Mouse (Mus musculus): ENCODE results near the gene Cxcl3. TPM values are rescaled to one million over a fixed set of nuclear protein-coding genes. Genes with fewer than 3 reads are reported as not detected.

Cxcl3 gene
- polyA plus RNA-seq, 2 experiments: 0.07 to 0.17 TPM

- ATAC-seq (ENCODE audit: insufficient read depth) (no peak), DNase-seq (ENCODE audit: low read depth in 3 of 3, low spot score in 3 of 3) (no peak)
- Histone ChIP-seq H3K36me3 (replicated peaks; ENCODE audit: control insufficient read depth, insufficient read depth, low read depth) (no peaks in the 10 kb centered on the region), H3K4me1 (replicated peaks; ENCODE audit: control insufficient read depth in 2 of 2, insufficient read depth in 2 of 2, low read length in 1 of 2) (no peaks in the 10 kb centered on the region), H3K9ac (replicated peaks) (no peak overlapping the region), H3K4me3 (ENCODE audit: insufficient read depth in 1 of 2, low read depth in 2 of 2, low read length in 2 of 2) (no peak overlapping the region), H3K27me3 (ENCODE audit: control insufficient read depth, insufficient read depth, low read length) (no peaks in the 10 kb centered on the region), H3K4me2 (ENCODE audit: low read depth) (no peak overlapping the region), H3K27ac (no peak overlapping the region), H3K9me3 (ENCODE audit: control insufficient read depth, low read length) (no peaks in the 10 kb centered on the region)
- WGBS (ENCODE audit: insufficient replicate concordance): 54% methylated on average over 5 of the region's 5 CpGs
- no peak for TF ChIP-seq EP300 (IDR thresholded peaks at IDR 0.05; ENCODE audit: low read depth)
- no peak for TF ChIP-seq CTCF (IDR thresholded peaks at IDR 0.05; ENCODE audit: low read depth)
Measured at GRCm38 (mm10) chr5:90838582-90838981, 52.7 kb downstream of the Cxcl3 start.

Small RNA genes within 50 kb of the gene (microRNA-seq; reads per million reads assigned to microRNA genes)
- not detected for gene Gm24322

Other genes with a start within 250 kb of the Cxcl3 start
- 0.79 and 0.85 TPM in 2 replicates for gene 5830473C10Rik, start 225.0 kb upstream of the Cxcl3 start, polyA plus RNA-seq (2012; rRNA removed)
- 0.53 and 0.72 TPM in 2 replicates for gene 5830473C10Rik, start 225.0 kb upstream of the Cxcl3 start, polyA plus RNA-seq (2014; fragmentation: Nextera tagmentation; extraction: Ambion mirVana)
- 1.4 and 2.4 TPM in 2 replicates for gene Rassf6, start 145.4 kb upstream of the Cxcl3 start, polyA plus RNA-seq (2012; rRNA removed)
- 3.6 and 3.7 TPM in 2 replicates for gene Rassf6, start 145.4 kb upstream of the Cxcl3 start, polyA plus RNA-seq (2014; fragmentation: Nextera tagmentation; extraction: Ambion mirVana)
- gene Cxcl5, start 26.7 kb upstream of the Cxcl3 start, polyA plus RNA-seq (2012; rRNA removed): 0.40 and 0.41 TPM in 2 replicates
- 0.69 and 0.85 TPM in 2 replicates for gene Cxcl5, start 26.7 kb upstream of the Cxcl3 start, polyA plus RNA-seq (2014; fragmentation: Nextera tagmentation; extraction: Ambion mirVana)
- gene Ppbp, start 17.6 kb upstream of the Cxcl3 start, polyA plus RNA-seq (2012; rRNA removed): 129 and 146 TPM in 2 replicates
- 176 and 219 TPM in 2 replicates for gene Ppbp, start 17.6 kb upstream of the Cxcl3 start, polyA plus RNA-seq (2014; fragmentation: Nextera tagmentation; extraction: Ambion mirVana)
- gene Pf4, start 13.7 kb upstream of the Cxcl3 start, polyA plus RNA-seq (2012; rRNA removed): 247 and 271 TPM in 2 replicates
- gene Pf4, start 13.7 kb upstream of the Cxcl3 start, polyA plus RNA-seq (2014; fragmentation: Nextera tagmentation; extraction: Ambion mirVana): 428 and 516 TPM in 2 replicates
- gene Cxcl15, start 8.4 kb downstream of the Cxcl3 start, polyA plus RNA-seq (2012; rRNA removed): 0.03 TPM in 1 of 2 replicates, not detected in the other
- not detected in 2 replicates for gene Cxcl15, start 8.4 kb downstream of the Cxcl3 start, polyA plus RNA-seq (2014; fragmentation: Nextera tagmentation; extraction: Ambion mirVana)
- gene Cxcl1, start 105.1 kb downstream of the Cxcl3 start, polyA plus RNA-seq (2012; rRNA removed): 1.5 and 2.5 TPM in 2 replicates
- 1.8 and 5.9 TPM in 2 replicates for gene Cxcl1, start 105.1 kb downstream of the Cxcl3 start, polyA plus RNA-seq (2014; fragmentation: Nextera tagmentation; extraction: Ambion mirVana)
- 0.03 and 0.24 TPM in 2 replicates for gene Cxcl2, start 117.8 kb downstream of the Cxcl3 start, polyA plus RNA-seq (2012; rRNA removed)
- gene Cxcl2, start 117.8 kb downstream of the Cxcl3 start, polyA plus RNA-seq (2014; fragmentation: Nextera tagmentation; extraction: Ambion mirVana): not detected in 2 replicates
- gene Mthfd2l, start 145.0 kb downstream of the Cxcl3 start, polyA plus RNA-seq (2012; rRNA removed): 3.7 and 4.4 TPM in 2 replicates
- gene Mthfd2l, start 145.0 kb downstream of the Cxcl3 start, polyA plus RNA-seq (2014; fragmentation: Nextera tagmentation; extraction: Ambion mirVana): 9.1 and 9.2 TPM in 2 replicates
- 0.02 and 0.06 TPM in 2 replicates for gene Epgn, start 241.4 kb downstream of the Cxcl3 start, polyA plus RNA-seq (2012; rRNA removed)
- not detected in 2 replicates for gene Epgn, start 241.4 kb downstream of the Cxcl3 start, polyA plus RNA-seq (2014; fragmentation: Nextera tagmentation; extraction: Ambion mirVana)

All from liver, embryonic 14.5 days (tissue).